Mouse (Mus musculus): ENCODE results near the gene Cox6b1. TPM values are rescaled to one million over a fixed set of nuclear protein-coding genes. Genes with fewer than 3 reads are reported as not detected.

Cox6b1 gene
- polyA plus RNA-seq, 1 experiment from 2014 or later: 1,738 TPM

DNA sequence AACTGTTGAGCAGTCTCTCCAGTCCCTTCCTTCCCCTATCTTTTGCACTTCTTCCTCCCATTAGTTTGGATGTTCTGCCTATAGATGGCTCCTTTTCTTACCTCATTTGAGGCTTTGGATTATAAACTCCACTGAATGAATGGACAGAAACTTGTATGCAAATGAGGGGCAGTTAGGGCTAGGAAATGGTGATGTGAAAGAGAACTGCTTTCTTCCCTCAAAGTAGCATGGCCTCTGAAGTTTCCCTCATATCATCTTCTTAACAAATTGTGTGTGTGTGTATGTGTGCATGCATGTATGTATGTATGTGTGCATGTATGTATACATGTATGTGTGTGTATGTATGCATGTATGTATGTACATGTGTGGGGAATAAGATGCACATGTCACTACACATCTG is 3.1 kb upstream of the Cox6b1 start:
- Histone ChIP-seq H3K4me2 (replicated peaks; ENCODE audit: low read depth) (no peak overlapping the region), H3K4me1 (replicated peaks; ENCODE audit: control insufficient read depth, insufficient read depth, low read length) (no peaks in the 10 kb centered on the region), H3K9me3 (ENCODE audit: control insufficient read depth) (no peaks in the 10 kb centered on the region), H3K27me3 (replicated peaks; ENCODE audit: control insufficient read depth, insufficient read depth, low read length) (peaks cover 27% of the 10 kb centered on the region), H3K4me3 (ENCODE audit: low read depth, low read length) (no peak overlapping the region), H3K36me3 (ENCODE audit: control insufficient read depth, insufficient read depth) (no peaks in the 10 kb centered on the region), H3K9ac (ENCODE audit: low read depth, low read length) (no peak overlapping the region), H3K27ac (ENCODE audit: low read depth, low read length) (no peak overlapping the region)
- no peak for ATAC-seq
- no peak for TF ChIP-seq CTCF (IDR thresholded peaks at IDR 0.05; ENCODE audit: low read depth)

DNA sequence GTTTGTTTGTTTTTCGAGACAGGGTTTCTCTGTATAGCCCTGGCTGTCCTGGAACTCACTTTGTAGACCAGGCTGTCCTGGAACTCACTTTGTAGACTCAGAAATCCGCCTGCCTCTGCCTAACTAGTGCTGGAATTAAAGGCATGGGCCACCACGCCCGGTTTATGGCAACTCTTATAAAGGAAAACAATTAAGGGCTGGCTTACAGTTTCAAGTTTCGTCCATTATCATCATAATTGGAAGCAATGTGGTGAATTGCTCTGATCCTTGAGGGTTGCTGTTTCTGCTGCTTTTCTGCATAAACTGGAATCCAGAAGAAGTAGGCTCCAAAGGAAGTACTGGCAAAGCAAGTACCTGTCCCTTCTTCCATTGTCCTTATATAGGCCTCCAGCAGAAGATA is 696 bp upstream of the Cox6b1 start:
- Histone ChIP-seq H3K27me3 (replicated peaks; ENCODE audit: control insufficient read depth, insufficient read depth, low read length) (peaks cover 10% of the 10 kb centered on the region), H3K36me3 (ENCODE audit: control insufficient read depth, insufficient read depth) (peaks cover 19% of the 10 kb centered on the region), H3K4me2 (replicated peaks; ENCODE audit: low read depth) (0 out of 2 replicates have a peak overlapping the region, but pooled peaks have one; percentile 85), H3K4me3 (ENCODE audit: low read depth, low read length) (no peak overlapping the region), H3K4me1 (replicated peaks; ENCODE audit: control insufficient read depth, insufficient read depth, low read length) (no peaks in the 10 kb centered on the region), H3K9ac (ENCODE audit: low read depth, low read length) (no peak overlapping the region), H3K9me3 (ENCODE audit: control insufficient read depth) (no peaks in the 10 kb centered on the region), H3K27ac (ENCODE audit: low read depth, low read length) (no peak overlapping the region)
- no peak for TF ChIP-seq CTCF (IDR thresholded peaks at IDR 0.05; ENCODE audit: low read depth)
- WGBS: 82% methylated on average over 5 of the region's 5 CpGs
- no peak for ATAC-seq

DNA sequence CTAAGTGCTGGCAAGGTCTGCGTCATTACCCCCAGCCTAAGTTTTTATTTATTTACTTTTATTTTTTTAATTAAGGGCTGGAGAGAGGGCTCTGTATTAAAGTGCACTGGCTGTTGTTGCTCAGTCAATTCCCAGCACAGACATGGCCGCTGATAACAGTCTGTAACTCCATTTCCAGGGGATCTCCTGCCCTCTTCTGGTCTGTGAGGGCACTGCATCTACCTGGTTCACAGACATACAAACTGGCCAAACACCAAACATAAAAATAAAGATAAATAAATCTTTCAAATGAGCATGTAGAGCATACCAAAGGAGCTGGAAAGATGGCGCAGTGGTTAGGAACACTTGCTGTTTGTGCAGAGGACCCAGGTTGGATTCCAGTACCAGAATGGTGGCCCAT is 6.7 kb downstream of the Cox6b1 start:
- ATAC-seq: no peak
- H3K4me1 ChIP-seq (replicated peaks; ENCODE audit: control insufficient read depth, insufficient read depth, low read length): no peaks in the 10 kb centered on the region
- peak; percentile 66 for TF ChIP-seq CTCF (IDR thresholded peaks at IDR 0.05; ENCODE audit: low read depth)
- peaks cover 49% of the 10 kb centered on the region for H3K36me3 ChIP-seq (ENCODE audit: control insufficient read depth, insufficient read depth)
- WGBS: 89% methylated on average over 3 of the region's 3 CpGs
- H3K27ac ChIP-seq (ENCODE audit: low read depth, low read length): no peak overlapping the region
- H3K9me3 ChIP-seq (ENCODE audit: control insufficient read depth): no peaks in the 10 kb centered on the region
- no peak overlapping the region for H3K4me2 ChIP-seq (replicated peaks; ENCODE audit: low read depth)
- H3K9ac ChIP-seq (ENCODE audit: low read depth, low read length): no peak overlapping the region
- H3K4me3 ChIP-seq (ENCODE audit: low read depth, low read length): no peak overlapping the region
- H3K27me3 ChIP-seq (replicated peaks; ENCODE audit: control insufficient read depth, insufficient read depth, low read length): no peaks in the 10 kb centered on the region

DNA sequence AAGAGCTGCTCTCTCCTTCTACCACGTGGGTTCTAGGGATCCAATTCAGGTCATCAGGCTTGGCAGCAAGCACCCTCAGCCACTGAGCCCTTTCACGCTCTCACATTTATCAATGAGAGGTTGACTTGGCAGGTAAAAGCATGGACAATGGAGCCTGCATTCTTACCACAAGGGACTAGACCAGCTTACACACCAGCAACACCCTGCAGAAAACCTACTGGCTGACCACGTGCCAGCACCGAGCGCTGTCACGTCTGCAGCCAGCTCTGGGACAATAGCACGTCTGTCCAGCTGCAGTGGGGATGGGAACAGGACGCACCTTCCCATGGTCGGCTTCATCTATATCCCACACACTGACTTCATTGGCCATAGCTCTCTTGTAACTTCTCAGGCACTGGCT is 7.3 kb downstream of the Cox6b1 start:
- 94% methylated on average over 9 of the region's 9 CpGs for WGBS
- H3K27ac ChIP-seq (ENCODE audit: low read depth, low read length): no peak overlapping the region
- H3K4me2 ChIP-seq (replicated peaks; ENCODE audit: low read depth): no peak overlapping the region
- H3K4me1 ChIP-seq (replicated peaks; ENCODE audit: control insufficient read depth, insufficient read depth, low read length): no peaks in the 10 kb centered on the region
- no peak overlapping the region for H3K4me3 ChIP-seq (ENCODE audit: low read depth, low read length)
- peaks cover 49% of the 10 kb centered on the region for H3K36me3 ChIP-seq (ENCODE audit: control insufficient read depth, insufficient read depth)
- ATAC-seq: no peak
- no peak for TF ChIP-seq CTCF (IDR thresholded peaks at IDR 0.05; ENCODE audit: low read depth)
- no peak overlapping the region for H3K9ac ChIP-seq (ENCODE audit: low read depth, low read length)
- H3K9me3 ChIP-seq (ENCODE audit: control insufficient read depth): no peaks in the 10 kb centered on the region
- H3K27me3 ChIP-seq (replicated peaks; ENCODE audit: control insufficient read depth, insufficient read depth, low read length): no peaks in the 10 kb centered on the region

DNA sequence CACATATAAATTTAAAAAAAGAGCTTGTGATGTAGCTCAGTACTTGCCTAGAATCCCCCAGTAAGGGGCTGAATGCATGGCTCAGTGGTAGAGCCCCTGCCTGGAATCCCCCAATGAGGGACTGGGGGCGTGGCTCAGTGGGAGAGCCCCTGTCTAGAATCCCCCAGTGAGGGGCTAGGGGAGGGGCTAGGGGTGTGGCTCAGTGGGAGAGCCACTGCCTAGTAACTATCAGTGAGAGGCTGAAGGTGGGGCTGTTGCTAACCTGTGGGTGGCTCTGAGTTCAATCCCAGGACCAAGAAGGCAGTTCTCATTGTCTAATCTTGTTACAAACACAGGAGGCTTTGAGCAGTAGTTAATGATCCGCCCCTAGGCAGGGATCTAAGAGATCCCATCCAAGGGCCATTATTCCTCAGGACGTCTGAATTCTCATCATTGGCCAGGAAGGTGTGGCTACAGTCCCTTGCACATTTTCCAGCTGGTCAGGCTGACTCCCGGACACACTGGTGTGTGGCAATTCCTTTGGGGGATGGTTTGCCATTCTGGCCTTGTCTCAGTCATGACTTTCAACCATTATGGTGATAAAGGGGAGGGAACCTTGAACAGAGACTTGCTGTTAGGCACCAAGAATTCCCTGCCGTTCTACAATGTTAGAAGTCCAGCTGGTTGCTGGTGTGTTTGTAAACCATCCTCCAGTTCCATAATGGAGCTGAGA is 10.7 kb downstream of the Cox6b1 start:
- H3K9ac ChIP-seq (ENCODE audit: low read depth, low read length): no peak overlapping the region
- no peak for ATAC-seq

DNA sequence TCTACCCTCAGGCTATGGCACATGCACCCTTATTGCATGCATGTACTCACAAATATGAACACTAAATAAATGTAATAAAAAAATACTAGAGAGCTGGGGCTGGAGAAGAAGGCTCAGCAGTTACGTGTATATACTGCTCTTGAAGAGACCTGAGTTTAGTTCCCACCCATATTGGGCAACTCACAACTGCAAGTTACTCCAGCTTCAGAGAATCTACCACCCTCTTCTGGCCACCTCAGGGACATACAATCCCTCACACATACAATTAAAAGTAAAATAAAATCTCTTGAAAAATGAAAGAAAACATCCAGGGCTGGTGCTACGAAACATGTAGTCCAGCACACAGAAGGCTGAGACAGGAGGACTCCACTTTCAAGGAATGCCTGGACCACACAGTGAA is 11.5 kb downstream of the Cox6b1 start:
- peak; percentile 62 for TF ChIP-seq CTCF (IDR thresholded peaks at IDR 0.05; ENCODE audit: low read depth)
- Histone ChIP-seq H3K27me3 (replicated peaks; ENCODE audit: control insufficient read depth, insufficient read depth, low read length) (no peaks in the 10 kb centered on the region), H3K36me3 (ENCODE audit: control insufficient read depth, insufficient read depth) (peaks cover 28% of the 10 kb centered on the region), H3K27ac (ENCODE audit: low read depth, low read length) (no peak overlapping the region), H3K4me3 (ENCODE audit: low read depth, low read length) (no peak overlapping the region), H3K9ac (ENCODE audit: low read depth, low read length) (no peak overlapping the region), H3K4me1 (replicated peaks; ENCODE audit: control insufficient read depth, insufficient read depth, low read length) (no peaks in the 10 kb centered on the region), H3K4me2 (replicated peaks; ENCODE audit: low read depth) (no peak overlapping the region), H3K9me3 (ENCODE audit: control insufficient read depth) (no peaks in the 10 kb centered on the region)
- peak; percentile 43; the same call in 1 of the 2 replicates for ATAC-seq
- WGBS: 61% methylated on average over 2 of the region's 2 CpGs

More for the DNA sequence above, 10.7 kb downstream of the Cox6b1 start:
- 43% methylated on average over 5 of the region's 5 CpGs for WGBS
- H3K9me3 ChIP-seq (ENCODE audit: control insufficient read depth): no peaks in the 10 kb centered on the region
- H3K4me3 ChIP-seq (ENCODE audit: low read depth, low read length): no peak overlapping the region
- TF ChIP-seq CTCF (IDR thresholded peaks at IDR 0.05; ENCODE audit: low read depth): no peak
- H3K4me2 ChIP-seq (replicated peaks; ENCODE audit: low read depth): no peak overlapping the region
- H3K4me1 ChIP-seq (replicated peaks; ENCODE audit: control insufficient read depth, insufficient read depth, low read length): no peaks in the 10 kb centered on the region
- H3K36me3 ChIP-seq (ENCODE audit: control insufficient read depth, insufficient read depth): peaks cover 31% of the 10 kb centered on the region
- no peak overlapping the region for H3K27ac ChIP-seq (ENCODE audit: low read depth, low read length)
- no peaks in the 10 kb centered on the region for H3K27me3 ChIP-seq (replicated peaks; ENCODE audit: control insufficient read depth, insufficient read depth, low read length)

All from intestine, postnatal 0 days (tissue).